In the genomic region with DNA sequence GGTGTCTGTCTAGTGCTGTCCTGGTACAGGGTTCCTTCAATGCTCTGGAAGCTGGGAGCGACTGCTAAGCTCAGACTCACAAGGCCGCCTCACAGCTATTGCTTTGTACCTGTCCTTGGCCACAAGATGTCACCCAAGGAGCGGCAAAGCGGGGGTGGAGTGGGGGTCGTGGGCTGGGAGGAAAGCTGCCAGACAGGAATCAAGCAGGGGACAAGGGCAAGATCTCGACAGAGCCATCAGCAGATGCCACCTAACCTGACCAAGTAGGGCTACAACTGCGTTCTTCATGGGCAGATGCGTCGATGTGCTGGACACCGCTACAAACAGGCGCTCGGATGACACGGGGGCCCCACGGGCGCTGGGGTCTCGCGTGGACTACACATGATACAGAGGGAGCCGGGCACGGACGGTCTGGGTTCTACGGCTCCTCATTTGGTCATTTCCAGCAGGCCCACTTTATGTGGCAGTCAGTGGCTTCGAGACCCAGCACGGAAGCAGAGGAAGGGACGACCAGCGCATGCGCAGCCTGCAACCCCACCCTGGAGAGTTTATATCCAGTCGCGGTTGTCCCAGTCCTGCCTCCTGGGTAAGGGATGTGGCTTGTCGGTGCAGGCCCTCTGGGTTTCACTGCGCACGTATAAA, we compare ENCODE assay signal across 8 mouse cellular contexts.
DNase-seq lines count a peak whose midpoint lies in the region; ATAC-seq and TF ChIP-seq lines count a peak whose summit lies in the region.

No protein-coding gene starts in this region.

- WGBS in embryonic facial prominence, embryonic 15.5 days: 24% methylated on average over 31 of the region's 31 CpGs
- WGBS in heart, embryonic 12.5 days: 18% methylated on average over 31 of the region's 31 CpGs
- whole genome bisulfite sequencing in kidney, embryonic 15.5 days: 31% methylated on average over 31 of the region's 31 CpGs
- WGBS in liver, embryonic 14.5 days (ENCODE audit: insufficient replicate concordance): 28% methylated on average over 31 of the region's 31 CpGs

- H3K4me1 ChIP-seq in embryonic facial prominence, embryonic 15.5 days: peaks cover 27% of the 10 kb centered on the region
- peaks cover 32% of the 10 kb centered on the region for H3K4me1 ChIP-seq in heart, embryonic 12.5 days (replicated peaks)
- H3K4me1 ChIP-seq in kidney, embryonic 15.5 days: peaks cover 23% of the 10 kb centered on the region; the same call in 1 of the 2 replicates
- peaks cover 0 to 3% of the 10 kb centered on the region in 2 experiments; a peak in 1 of 4 replicates for H3K4me1 ChIP-seq in liver, embryonic 14.5 days (replicated peaks; ENCODE audit: control insufficient read depth in 2 of 2, insufficient read depth in 2 of 2, low read length in 1 of 2)

- TF ChIP-seq CTCF in liver, embryonic 14.5 days (IDR thresholded peaks at IDR 0.05; ENCODE audit: low read depth): peak; percentile 79

- DNase-seq in CD8-positive naive resting alpha-beta T cell, adult 2 months (ENCODE audit: low read depth in 2 of 2, low spot score in 2 of 2): peak; percentile 13 to 27
- DNase-seq in brain, adult 2 months (ENCODE audit: low read depth, low spot score): peak; percentile 85
- DNase-seq in liver, embryonic 14.5 days (ENCODE audit: low read depth in 3 of 3, low spot score in 3 of 3): peak; percentile 18 to 39 (median 29)
- DNase-seq in natural killer cell, adult 2 months (ENCODE audit: low spot score in 2 of 2): peak; percentile 22 to 34
- peak; percentile 54 for DNase-seq in testis, postnatal 10 days (ENCODE audit: low spot score)

- ATAC-seq in embryonic facial prominence, embryonic 15.5 days (ENCODE audit: insufficient number of reproducible peaks, low FRiP score, low TSS enrichment, low read depth): peak; percentile 70
- ATAC-seq in heart, embryonic 12.5 days (ENCODE audit: insufficient number of reproducible peaks, low FRiP score): peak; percentile 56
- ATAC-seq in kidney, embryonic 15.5 days (replicated peaks; ENCODE audit: low FRiP score): peak; percentile 70
- peak; percentile 60 for ATAC-seq in liver, embryonic 14.5 days (ENCODE audit: insufficient read depth)

- H3K4me2 ChIP-seq in embryonic facial prominence, embryonic 15.5 days (replicated peaks): peak overlapping the region; percentile 79
- peak overlapping the region; percentile 92 for H3K4me2 ChIP-seq in heart, embryonic 12.5 days
- peak overlapping the region; percentile 86 for H3K4me2 ChIP-seq in kidney, embryonic 15.5 days
- H3K4me2 ChIP-seq in liver, embryonic 14.5 days (ENCODE audit: low read depth): peak overlapping the region; percentile 75

- H3K4me3 ChIP-seq in embryonic facial prominence, embryonic 15.5 days (replicated peaks): peak overlapping the region; percentile 52
- peak overlapping the region; percentile 60 for H3K4me3 ChIP-seq in heart, embryonic 12.5 days
- peak overlapping the region; percentile 51 for H3K4me3 ChIP-seq in kidney, embryonic 15.5 days (replicated peaks)
- peak overlapping the region; percentile 50 to 63 for H3K4me3 ChIP-seq in liver, embryonic 14.5 days (ENCODE audit: insufficient read depth in 1 of 2, low read depth in 2 of 2, low read length in 2 of 2)

- H3K27ac ChIP-seq in embryonic facial prominence, embryonic 15.5 days (replicated peaks): peak overlapping the region; percentile 84
- H3K27ac ChIP-seq in heart, embryonic 12.5 days (ENCODE audit: poor library complexity, severe bottlenecking): peak overlapping the region; percentile 52; the same call in 1 of the 2 replicates
- peak overlapping the region; percentile 72 for H3K27ac ChIP-seq in kidney, embryonic 15.5 days
- no peak overlapping the region for H3K27ac ChIP-seq in liver, embryonic 14.5 days

- 0 out of 2 replicates have a peak, but pooled peaks cover 4% of the 10 kb centered on the region for H3K27me3 ChIP-seq in embryonic facial prominence, embryonic 15.5 days
- 0 out of 2 replicates have a peak, but pooled peaks cover 4% of the 10 kb centered on the region for H3K27me3 ChIP-seq in heart, embryonic 12.5 days (replicated peaks)
- peaks cover 6% of the 10 kb centered on the region; the same call in 1 of the 2 replicates for H3K27me3 ChIP-seq in kidney, embryonic 15.5 days
- H3K27me3 ChIP-seq in liver, embryonic 14.5 days (ENCODE audit: control insufficient read depth, insufficient read depth, low read length): no peaks in the 10 kb centered on the region

- TF ChIP-seq EP300 in liver, embryonic 14.5 days (IDR thresholded peaks at IDR 0.05; ENCODE audit: low read depth): no peak

- H3K9ac ChIP-seq in embryonic facial prominence, embryonic 15.5 days: peak overlapping the region; percentile 39
- H3K9ac ChIP-seq in heart, embryonic 12.5 days: peak overlapping the region; percentile 85
- H3K9ac ChIP-seq in kidney, embryonic 15.5 days: peak overlapping the region; percentile 62
- H3K9ac ChIP-seq in liver, embryonic 14.5 days (replicated peaks): peak overlapping the region; percentile 36; the same call in 1 of the 2 replicates

- peaks cover 19% of the 10 kb centered on the region; the same call in 1 of the 2 replicates for H3K36me3 ChIP-seq in embryonic facial prominence, embryonic 15.5 days
- peaks cover 16% of the 10 kb centered on the region for H3K36me3 ChIP-seq in heart, embryonic 12.5 days
- peaks cover 28% of the 10 kb centered on the region for H3K36me3 ChIP-seq in kidney, embryonic 15.5 days
- H3K36me3 ChIP-seq in liver, embryonic 14.5 days (replicated peaks; ENCODE audit: control insufficient read depth, insufficient read depth, low read depth): peaks cover 15% of the 10 kb centered on the region

- no peaks in the 10 kb centered on the region for H3K9me3 ChIP-seq in embryonic facial prominence, embryonic 15.5 days (replicated peaks)
- H3K9me3 ChIP-seq in heart, embryonic 12.5 days (replicated peaks): no peaks in the 10 kb centered on the region
- no peaks in the 10 kb centered on the region for H3K9me3 ChIP-seq in kidney, embryonic 15.5 days (replicated peaks)
- H3K9me3 ChIP-seq in liver, embryonic 14.5 days (ENCODE audit: control insufficient read depth, low read length): no peaks in the 10 kb centered on the region

Comparison
In these comparisons a context has a peak if more than half of its experiments do, and no peak if none do; other contexts are left out.
1. DNase-seq: peak in every context shown above with its lines; median percentile 85 in brain, adult 2 months; 54 in testis, postnatal 10 days; 29 in liver, embryonic 14.5 days; 28 in natural killer cell, adult 2 months; 20 in CD8-positive naive resting alpha-beta T cell, adult 2 months.